Mouse (Mus musculus) embryonic fibroblast, embryonic 13.5 days (primary cell): ENCODE data around the gene Usp7. TPM values are rescaled to one million over a fixed set of nuclear protein-coding genes. Genes with fewer than 3 reads are reported as not detected.

Experiments
- H3K27ac ChIP-seq: 2 replicates; pipeline ENCODE4 v1.5.1; 2012; ENCODE audit warnings: low read length, control low read depth, inconsistent platforms; ENCODE audit not compliant: insufficient read depth
- H3K4me1 ChIP-seq: 2 replicates; pipeline ENCODE4 v1.6.1; 2011; ENCODE audit warnings: low read length; ENCODE audit not compliant: control insufficient read depth, insufficient read depth
- H3K4me3 ChIP-seq: 2 replicates; pipeline ENCODE4 v1.5.1; 2011; ENCODE audit warnings: mild to moderate bottlenecking, control low read depth, low read length; ENCODE audit not compliant: insufficient read depth
- CTCF ChIP-seq: IDR thresholded peaks from 2 replicates; pipeline ENCODE4 v1.5.1; 2011; ENCODE audit warnings: mild to moderate bottlenecking, control low read depth, low read length, moderate library complexity, borderline replicate concordance; ENCODE audit not compliant: insufficient read depth
- POLR2A ChIP-seq: IDR thresholded peaks from 2 replicates; pipeline ENCODE4 v1.6.1; 2011; ENCODE audit warnings: low read depth, mild to moderate bottlenecking, control low read depth, low read length, moderate library complexity
- polyA plus RNA-seq: library from polyadenylated mRNA; stranded (reverse); fragments of >200 nt; gene quantifications from 2 replicates; pipeline ENCODE4 v1.2.4, GENCODE M21; 2011; ENCODE audit warnings: low read depth; ENCODE audit not compliant: missing spikeins, insufficient read length

Gene Usp7
- polyA plus RNA-seq, 1 experiment = 118 TPM

GRCm38 (mm10) chr16:8828636-8829563 lies 36.8 kb upstream of the Usp7 start:
- Histone ChIP-seq H3K4me3 (peak overlapping the region; percentile 46), H3K27ac (peak overlapping the region; percentile 95), H3K4me1 (no peaks in the 10 kb centered on the region)
- 0 out of 2 replicates have a peak, but pooled peaks have one; percentile 24 for TF ChIP-seq CTCF
- TF ChIP-seq POLR2A = no peak; the same call in 1 of the 2 replicates

- TF ChIP-seq CTCF = no peak
- TF ChIP-seq POLR2A = no peak
- Histone ChIP-seq H3K4me1 (no peaks in the 10 kb centered on the region), H3K27ac (no peak overlapping the region), H3K4me3 (no peak overlapping the region)
These were observed 35.3 kb upstream of the Usp7 start for GRCm38 (mm10) chr16:8827366-8827765.

- no peak overlapping the region for H3K4me3 ChIP-seq
- no peaks in the 10 kb centered on the region for H3K4me1 ChIP-seq
- TF ChIP-seq CTCF = no peak
- TF ChIP-seq POLR2A = no peak
- H3K27ac ChIP-seq = no peak overlapping the region
These were observed 31.6 kb upstream of the Usp7 start for GRCm38 (mm10) chr16:8823661-8824060.

- Histone ChIP-seq H3K4me1 (no peaks in the 10 kb centered on the region), H3K27ac (no peak overlapping the region), H3K4me3 (no peak overlapping the region)
- TF ChIP-seq POLR2A (no peak), CTCF (no peak)
These were observed 30.5 kb upstream of the Usp7 start for GRCm38 (mm10) chr16:8822586-8822985.

GRCm38 (mm10) chr16:8821429-8821828 lies 29.3 kb upstream of the Usp7 start:
- Histone ChIP-seq H3K27ac (no peak overlapping the region), H3K4me1 (no peaks in the 10 kb centered on the region), H3K4me3 (no peak overlapping the region)
- no peak for TF ChIP-seq CTCF
- no peak for TF ChIP-seq POLR2A

GRCm38 (mm10) chr16:8817872-8818271 lies 25.8 kb upstream of the Usp7 start:
- TF ChIP-seq CTCF (no peak), POLR2A (no peak)
- Histone ChIP-seq H3K4me1 (no peaks in the 10 kb centered on the region), H3K27ac (no peak overlapping the region), H3K4me3 (no peak overlapping the region)

- TF ChIP-seq CTCF (no peak), POLR2A (0 out of 2 replicates have a peak, but pooled peaks have one; percentile 14)
- Histone ChIP-seq H3K4me1 (peaks cover 7% of the 10 kb centered on the region; the same call in 1 of the 2 replicates), H3K27ac (peak overlapping the region; percentile 51), H3K4me3 (no peak overlapping the region)
These were observed 18.5 kb upstream of the Usp7 start for GRCm38 (mm10) chr16:8810399-8811127.

GRCm38 (mm10) chr16:8806703-8807102 lies 14.6 kb upstream of the Usp7 start:
- no peak overlapping the region for H3K4me3 ChIP-seq
- H3K27ac ChIP-seq = no peak overlapping the region
- TF ChIP-seq POLR2A (no peak), CTCF (no peak)
- peaks cover 6% of the 10 kb centered on the region; the same call in 1 of the 2 replicates for H3K4me1 ChIP-seq

- no peak for TF ChIP-seq CTCF
- TF ChIP-seq POLR2A = no peak
- H3K27ac ChIP-seq = no peak overlapping the region
- H3K4me1 ChIP-seq = peaks cover 3% of the 10 kb centered on the region; the same call in 1 of the 2 replicates
- no peak overlapping the region for H3K4me3 ChIP-seq
These were observed 3.8 kb upstream of the Usp7 start for GRCm38 (mm10) chr16:8795906-8796305.
